Mouse (Mus musculus): ENCODE measurements at regions not wholly inside any gene's neighbourhood (a gene's known extent, or its start where the extent isn't known, plus 50 kb on each side); places are given as distances from the start of the nearest gene placed in this dataset.

DNA sequence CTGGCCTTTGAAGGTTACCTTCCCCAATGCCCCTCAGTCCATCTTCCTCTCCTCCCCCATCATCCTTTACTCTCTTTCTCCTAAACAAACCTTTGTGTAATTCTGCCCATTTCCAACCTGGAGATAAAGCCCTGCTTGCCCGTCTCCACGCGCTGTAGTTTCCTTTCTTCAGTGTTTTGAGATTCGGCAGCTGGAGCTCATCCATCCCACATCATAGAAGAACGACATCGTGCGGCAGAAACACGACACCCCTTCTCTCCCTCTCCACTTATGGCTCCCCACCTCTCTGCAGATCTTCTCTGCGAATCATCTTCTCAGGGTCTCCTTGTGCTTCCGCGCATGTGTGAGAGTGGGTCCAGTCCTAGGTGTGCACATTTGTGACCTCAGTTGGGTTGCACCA lies 77.4 kb upstream of the Nfe2l3 start:
- TF ChIP-seq CTCF (IDR thresholded peaks at IDR 0.05; ENCODE audit: insufficient read depth, low read length) (no peak), POLR2A (IDR thresholded peaks at IDR 0.05; ENCODE audit: borderline replicate concordance, extremely low read depth, low read depth, low read length) (no peak)

Measured in lung, adult 2 months (tissue).